9 mouse cellular contexts compared by ENCODE assay signal in the genomic region with DNA sequence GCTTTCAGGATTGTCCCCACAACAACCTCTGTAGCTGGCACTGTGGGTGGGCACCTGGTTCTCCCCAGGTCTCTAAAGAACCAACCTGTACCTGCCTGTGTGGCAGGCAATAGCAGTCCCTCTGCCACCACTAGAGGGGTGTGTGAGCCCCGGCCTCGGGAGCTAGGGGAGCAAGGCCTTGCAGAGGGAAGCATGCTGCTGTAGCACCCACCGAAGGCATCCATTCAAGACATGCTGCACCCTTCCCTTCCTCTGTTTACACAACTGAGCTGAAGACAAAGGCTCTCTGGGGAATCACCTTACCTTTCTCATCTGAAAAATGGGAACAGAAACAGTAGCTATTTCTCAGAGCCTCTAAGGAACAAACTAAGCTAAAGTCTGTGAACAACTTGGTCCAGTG. TPM values are rescaled to one million over a fixed set of nuclear protein-coding genes. Genes with fewer than 3 reads are reported as not detected.
A peak's percentile ranks its signal among the peaks of the same experiment; 100 is the strongest.
DNase-seq lines count a peak whose midpoint lies in the region; ATAC-seq and TF ChIP-seq lines count a peak whose summit lies in the region.
"Had no signal": no experiment of that assay in that cellular context is flagged by ENCODE, and none has a peak within 500 bp of the region (broad histone marks: within the 10 kb centered on the region; RNA-seq: fewer than 3 reads in every experiment).

No protein-coding gene starts in this region.

- DNase-seq in liver, postnatal 0 days, result no peak
- DNase-seq in ZHBTc4 (ENCODE audit: low read depth, low spot score), result peak; percentile 60
- peak; percentile 62 to 70 for DNase-seq in spleen, postnatal 36 days (ENCODE audit: low spot score in 2 of 2)
- no peak for DNase-seq in adrenal gland, adult 8-10 months
- no peak for DNase-seq in Muller cell, postnatal 12 days (ENCODE audit: inconsistent ontology term)
- DNase-seq: lung, adult 18-20 months had no signal

- ATAC-seq in liver, postnatal 0 days, result no peak
- no peak for ATAC-seq in liver, embryonic 12.5 days

- no peaks in the 10 kb centered on the region for H3K36me3 ChIP-seq in liver, postnatal 0 days (replicated peaks; ENCODE audit: insufficient read depth, low read length)
- H3K36me3 ChIP-seq in liver, embryonic 12.5 days, result no peaks in the 10 kb centered on the region
- H3K36me3 ChIP-seq: heart, embryonic 13.5 days had no signal

- H3K4me2 ChIP-seq in liver, postnatal 0 days (ENCODE audit: low read depth, low read length), result no peak overlapping the region
- no peak overlapping the region for H3K4me2 ChIP-seq in liver, embryonic 12.5 days
- H3K4me2 ChIP-seq: heart, embryonic 13.5 days had no signal

- no peaks in the 10 kb centered on the region for H3K4me1 ChIP-seq in liver, postnatal 0 days (ENCODE audit: insufficient read depth)
- H3K4me1 ChIP-seq in liver, embryonic 12.5 days, result 0 out of 2 replicates have a peak, but pooled peaks cover 3% of the 10 kb centered on the region
- H3K4me1 ChIP-seq in embryonic fibroblast, embryonic 13.5 days (ENCODE audit: control insufficient read depth, insufficient read depth, low read length), result no peaks in the 10 kb centered on the region
- H3K4me1 ChIP-seq: heart, embryonic 13.5 days had no signal

- H3K4me3 ChIP-seq in liver, postnatal 0 days (ENCODE audit: low read depth, low read length), result no peak overlapping the region
- no peak overlapping the region for H3K4me3 ChIP-seq in liver, embryonic 12.5 days
- no peak overlapping the region for H3K4me3 ChIP-seq in embryonic fibroblast, embryonic 13.5 days (ENCODE audit: insufficient read depth, low read length)
- H3K4me3 ChIP-seq: heart, embryonic 13.5 days had no signal

- TF ChIP-seq CTCF in liver, postnatal 0 days (IDR thresholded peaks at IDR 0.05; ENCODE audit: low read depth), result peak; percentile 48
- TF ChIP-seq CTCF in embryonic fibroblast, embryonic 13.5 days (IDR thresholded peaks at IDR 0.05; ENCODE audit: borderline replicate concordance, insufficient read depth, low read length), result peak; percentile 26; the same call in 1 of the 2 replicates

- H3K9ac ChIP-seq in liver, postnatal 0 days (replicated peaks), result no peak overlapping the region
- no peak overlapping the region for H3K9ac ChIP-seq in liver, embryonic 12.5 days
- H3K9ac ChIP-seq: heart, embryonic 13.5 days had no signal

- TF ChIP-seq POLR2A in embryonic fibroblast, embryonic 13.5 days (IDR thresholded peaks at IDR 0.05; ENCODE audit: low read depth, low read length), result no peak

- no peak overlapping the region for H3K27ac ChIP-seq in liver, postnatal 0 days (ENCODE audit: low read depth)
- no peak overlapping the region for H3K27ac ChIP-seq in liver, embryonic 12.5 days
- no peak overlapping the region for H3K27ac ChIP-seq in embryonic fibroblast, embryonic 13.5 days (ENCODE audit: insufficient read depth, low read length)
- H3K27ac ChIP-seq: heart, embryonic 13.5 days had no signal

- H3K9me3 ChIP-seq in liver, postnatal 0 days (ENCODE audit: low read length), result no peaks in the 10 kb centered on the region
- H3K9me3 ChIP-seq in liver, embryonic 12.5 days (replicated peaks), result no peaks in the 10 kb centered on the region
- H3K9me3 ChIP-seq: heart, embryonic 13.5 days had no signal

- peaks cover 60% of the 10 kb centered on the region for H3K27me3 ChIP-seq in liver, postnatal 0 days (ENCODE audit: insufficient read depth, low read length)
- H3K27me3 ChIP-seq in liver, embryonic 12.5 days (replicated peaks), result peaks cover 99% of the 10 kb centered on the region

- TF ChIP-seq EP300 in liver, postnatal 0 days (IDR thresholded peaks at IDR 0.05; ENCODE audit: low read depth), result no peak

- WGBS in liver, postnatal 0 days (ENCODE audit: insufficient replicate concordance), result 7% methylated on average over 3 of the region's 3 CpGs
- WGBS in liver, embryonic 12.5 days (ENCODE audit: insufficient replicate concordance), result 6% methylated on average over 3 of the region's 3 CpGs

RNA-seq across cellular contexts. Expression of gene Rhbg, which starts 19.3 kb away (rescaled TPM):
- 6.5 and 7.0 TPM in 2 replicates for polyA plus RNA-seq in liver, postnatal 0 days (2015; fragmentation: Nextera tagmentation; extraction: Ambion mirVana)
- 14.5 and 16.0 TPM in 2 replicates for polyA plus RNA-seq in liver, embryonic 12.5 days (2016; fragmentation: Nextera tagmentation; extraction: Ambion mirVana)
- not detected in 2 replicates for polyA plus RNA-seq in embryonic fibroblast, embryonic 13.5 days (2011; ENCODE audit: insufficient read length, low read depth, missing spikeins)
- total RNA-seq in adrenal gland, adult 8-10 months (2022), result 10 to 100 TPM; 12.0 to 27.5 (median 17.3) TPM

RNA-seq across cellular contexts. Expression of gene Gm38392, which starts 51.8 kb away (rescaled TPM):
- 0.64 and 1.0 TPM in 2 replicates for polyA plus RNA-seq in liver, postnatal 0 days (2015; fragmentation: Nextera tagmentation; extraction: Ambion mirVana)
- polyA plus RNA-seq in liver, embryonic 12.5 days (2016; fragmentation: Nextera tagmentation; extraction: Ambion mirVana), result 0.20 TPM in 1 of 2 replicates, not detected in the other
- polyA plus RNA-seq in embryonic fibroblast, embryonic 13.5 days (2011; ENCODE audit: insufficient read length, low read depth, missing spikeins), result not detected in 2 replicates
- 1 to 10 TPM; 1.3 to 3.1 (median 2.3) TPM for total RNA-seq in adrenal gland, adult 8-10 months (2022)
- polyA plus RNA-seq: heart, embryonic 13.5 days had no signal

Comparison
In these comparisons a context has a peak if more than half of its experiments do, and no peak if none do; other contexts are left out.
1. DNase-seq: peak in ZHBTc4 (single experiment) and spleen, postnatal 36 days (2 of 2); none in liver, postnatal 0 days (single experiment), adrenal gland, adult 8-10 months (single experiment) and Muller cell, postnatal 12 days (single experiment).